22 mouse cellular contexts compared by ENCODE assay signal in the genomic region with DNA sequence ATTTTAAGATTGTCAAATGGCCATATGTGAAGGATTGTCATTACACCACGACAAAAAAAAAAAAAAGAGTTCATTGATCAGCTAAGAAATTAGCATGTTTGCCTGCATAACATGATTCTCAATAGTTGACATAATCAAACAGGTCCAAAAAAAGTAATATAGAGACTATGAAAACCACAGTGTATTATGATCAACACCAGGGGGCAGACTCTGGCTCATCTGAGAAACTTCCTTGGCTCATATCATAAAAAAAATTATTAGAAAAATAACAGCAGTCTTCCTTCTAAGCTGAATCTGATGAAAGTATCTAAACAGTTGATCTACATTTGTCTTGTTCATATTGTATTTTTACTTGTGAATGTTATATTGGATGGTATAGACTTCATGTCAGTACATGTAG.
A peak's percentile ranks its signal among the peaks of the same experiment; 100 is the strongest.
DNase-seq lines count a peak whose midpoint lies in the region; ATAC-seq and TF ChIP-seq lines count a peak whose summit lies in the region.
"Had no signal": no experiment of that assay in that cellular context is flagged by ENCODE, and none has a peak within 500 bp of the region (broad histone marks: within the 10 kb centered on the region; RNA-seq: fewer than 3 reads in every experiment).

No protein-coding gene starts in this region.

- no peaks in the 10 kb centered on the region for H3K36me3 ChIP-seq in midbrain, postnatal 0 days (ENCODE audit: insufficient read depth, low read length)
- no peaks in the 10 kb centered on the region for H3K36me3 ChIP-seq in midbrain, embryonic 11.5 days (ENCODE audit: control insufficient read depth, insufficient read depth, low read length)
- H3K36me3 ChIP-seq: embryonic facial prominence, embryonic 12.5 days; heart, embryonic 12.5 days; limb, embryonic 15.5 days; midbrain, embryonic 12.5 days had no signal

- DNase-seq in gastrocnemius, adult 2 months = no peak
- no peak for DNase-seq in gastrocnemius, postnatal 36 days
- peak; percentile 13 for DNase-seq in kidney, postnatal 10 days
- DNase-seq in kidney, adult 8-10 months = no peak
- DNase-seq in midbrain, postnatal 0 days (ENCODE audit: low spot score) = no peak
- no peak for DNase-seq in midbrain, embryonic 11.5 days (ENCODE audit: low spot score, missing footprints)
- DNase-seq in urinary bladder, postnatal 25 days (ENCODE audit: low spot score) = no peak
- no peak for DNase-seq in thymus, postnatal 36 days
- DNase-seq: adrenal gland, postnatal 36 days; cerebellum, adult 11-12 months; cerebellum, postnatal 10 days; heart, postnatal 14 days; kidney, adult 2 months; kidney, postnatal 36 days; layer of hippocampus, adult 9-11 months; left cerebral cortex, postnatal 4 days; thymus, postnatal 14 days had no signal

- TF ChIP-seq CTCF in gastrocnemius, adult 2 months (IDR thresholded peaks at IDR 0.05) = peak; percentile 58
- peak; percentile 47 for TF ChIP-seq CTCF in midbrain, postnatal 0 days (IDR thresholded peaks at IDR 0.05)

- H3K4me3 ChIP-seq in gastrocnemius, adult 2 months = no peak overlapping the region
- H3K4me3 ChIP-seq in midbrain, postnatal 0 days (ENCODE audit: low read depth, low read length) = no peak overlapping the region
- H3K4me3 ChIP-seq in midbrain, embryonic 11.5 days (ENCODE audit: low read depth, low read length) = no peak overlapping the region
- H3K4me3 ChIP-seq: embryonic facial prominence, embryonic 12.5 days; heart, embryonic 12.5 days; limb, embryonic 15.5 days; midbrain, embryonic 12.5 days had no signal

- no peak overlapping the region for H3K4me2 ChIP-seq in midbrain, postnatal 0 days (ENCODE audit: low read depth, low read length, poor library complexity, severe bottlenecking)
- no peak overlapping the region for H3K4me2 ChIP-seq in midbrain, embryonic 11.5 days
- H3K4me2 ChIP-seq: embryonic facial prominence, embryonic 12.5 days; heart, embryonic 12.5 days; limb, embryonic 15.5 days; midbrain, embryonic 12.5 days had no signal

- H3K27ac ChIP-seq in gastrocnemius, adult 2 months = no peak overlapping the region
- H3K27ac ChIP-seq in midbrain, postnatal 0 days (ENCODE audit: low read depth, low read length) = no peak overlapping the region
- no peak overlapping the region for H3K27ac ChIP-seq in midbrain, embryonic 11.5 days (ENCODE audit: low read depth, low read length)
- H3K27ac ChIP-seq: embryonic facial prominence, embryonic 12.5 days; limb, embryonic 15.5 days; midbrain, embryonic 12.5 days had no signal

- ATAC-seq in midbrain, postnatal 0 days (ENCODE audit: low FRiP score) = no peak
- no peak for ATAC-seq in midbrain, embryonic 11.5 days (ENCODE audit: low FRiP score)
- ATAC-seq: lung, postnatal 0 days had no signal

- no peaks in the 10 kb centered on the region for H3K4me1 ChIP-seq in midbrain, postnatal 0 days (ENCODE audit: insufficient read depth, low read length)
- H3K4me1 ChIP-seq in midbrain, embryonic 11.5 days (ENCODE audit: control insufficient read depth, insufficient read depth, low read length) = no peaks in the 10 kb centered on the region
- H3K4me1 ChIP-seq: embryonic facial prominence, embryonic 12.5 days; heart, embryonic 12.5 days; limb, embryonic 15.5 days; midbrain, embryonic 12.5 days had no signal

- WGBS in midbrain, postnatal 0 days = 57% methylated on average over 1 of the region's 1 CpGs
- 48% methylated on average over 1 of the region's 1 CpGs for WGBS in midbrain, embryonic 11.5 days

- no peak overlapping the region for H3K9ac ChIP-seq in midbrain, postnatal 0 days (replicated peaks; ENCODE audit: low read length, poor library complexity, severe bottlenecking)
- no peak overlapping the region for H3K9ac ChIP-seq in midbrain, embryonic 11.5 days (ENCODE audit: low read length)
- H3K9ac ChIP-seq: embryonic facial prominence, embryonic 12.5 days; heart, embryonic 12.5 days; limb, embryonic 15.5 days; midbrain, embryonic 12.5 days had no signal

- no peaks in the 10 kb centered on the region for H3K9me3 ChIP-seq in midbrain, postnatal 0 days (ENCODE audit: low read length)
- H3K9me3 ChIP-seq in midbrain, embryonic 11.5 days (ENCODE audit: control insufficient read depth, low read length) = no peaks in the 10 kb centered on the region
- H3K9me3 ChIP-seq: embryonic facial prominence, embryonic 12.5 days; heart, embryonic 12.5 days; limb, embryonic 15.5 days; midbrain, embryonic 12.5 days had no signal

- intact Hi-C loops in gastrocnemius, adult 2 months (cut with DNase I) = no loop called here
- intact Hi-C loops in gastrocnemius, postnatal 36 days (cut with DNase I) = no loop called here

- H3K27me3 ChIP-seq in midbrain, postnatal 0 days (ENCODE audit: insufficient read depth, low read length) = no peaks in the 10 kb centered on the region
- H3K27me3 ChIP-seq in midbrain, embryonic 11.5 days (ENCODE audit: control insufficient read depth, insufficient read depth, low read length) = no peaks in the 10 kb centered on the region
- H3K27me3 ChIP-seq: embryonic facial prominence, embryonic 12.5 days; heart, embryonic 12.5 days; limb, embryonic 15.5 days; midbrain, embryonic 12.5 days had no signal
